Mouse (Mus musculus) frontal cortex, postnatal 10 days (tissue): ENCODE data around the gene Gm21915.

Experiments used
- DNase-seq, 2 experiments: peaks; one replicate each; pipeline ENCODE4 v3.0.0; 2022; ENCODE audit warnings: low spot score in 2 of 2, mixed read lengths in 1 of 2

Gene Gm21915

GRCm38 (mm10) chr9:40666190-40666803 is 4.1 kb upstream of the Gm21915 start:
- no peak for DNase-seq

DNA sequence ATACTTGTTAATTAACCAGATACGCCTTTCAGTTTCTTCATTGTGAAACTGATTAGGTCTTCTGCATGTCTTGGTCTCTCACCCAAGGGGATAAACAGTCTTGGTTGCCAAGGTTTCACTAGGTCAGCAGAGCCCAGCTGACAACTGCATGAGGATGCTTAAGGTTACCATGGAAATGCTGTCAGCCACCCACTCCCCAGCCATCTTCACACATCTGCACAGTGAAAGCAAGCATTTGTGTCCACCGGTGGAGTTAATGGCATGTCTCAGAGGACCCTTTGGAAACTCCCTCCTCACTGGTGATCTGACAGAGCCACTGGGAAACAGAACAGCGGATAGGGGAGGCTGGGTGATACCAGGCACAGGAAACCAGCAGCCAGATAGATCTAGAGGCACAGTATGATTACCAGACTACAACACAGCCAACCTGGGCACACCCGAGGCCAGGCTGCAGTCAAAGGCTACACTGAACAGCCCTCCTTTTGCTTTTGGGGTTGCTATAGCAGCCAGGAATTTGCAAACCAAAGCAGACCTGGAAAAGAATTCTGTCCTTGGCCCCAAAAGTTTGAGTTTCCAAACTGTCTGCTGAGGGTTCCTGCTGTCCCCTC is 1.0 kb downstream of the Gm21915 start:
- no peak for DNase-seq

DNA sequence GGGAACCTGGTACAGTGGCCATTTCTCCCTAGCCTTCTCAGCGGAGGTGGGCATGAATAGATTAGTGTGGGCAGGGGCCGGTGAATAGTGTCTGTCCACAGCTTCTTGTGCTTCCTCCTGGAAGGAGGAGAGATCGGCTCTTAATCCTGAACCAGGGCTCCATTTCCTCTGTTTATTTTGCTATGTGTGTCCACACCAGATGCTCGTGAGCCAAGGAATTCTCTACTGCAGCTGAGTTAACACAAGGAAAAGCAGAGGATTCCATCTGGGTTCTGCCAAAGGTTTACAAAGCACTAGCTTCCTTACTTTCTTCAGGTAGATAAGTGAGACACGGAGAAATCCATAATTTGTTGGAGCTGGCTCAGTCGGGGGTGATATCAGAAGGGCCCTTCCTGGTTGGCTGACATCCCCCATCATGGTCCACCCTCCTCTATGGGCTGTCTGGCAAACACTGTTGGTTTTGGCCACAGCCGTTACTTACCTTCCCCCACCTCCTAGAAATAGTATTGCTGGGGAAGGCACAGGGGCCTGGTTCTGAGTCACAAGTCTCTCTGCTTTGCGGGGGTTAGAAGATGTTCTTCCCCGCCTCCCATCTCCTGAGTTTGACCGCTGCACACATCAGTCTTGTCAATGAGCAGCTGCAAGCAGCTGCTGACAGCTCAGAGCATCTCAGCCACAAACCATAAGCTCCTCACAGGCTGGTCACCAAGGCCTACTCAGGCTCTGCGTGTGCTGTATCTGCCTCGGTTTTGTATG is 5.0 kb downstream of the Gm21915 start:
- no peak for DNase-seq

DNA sequence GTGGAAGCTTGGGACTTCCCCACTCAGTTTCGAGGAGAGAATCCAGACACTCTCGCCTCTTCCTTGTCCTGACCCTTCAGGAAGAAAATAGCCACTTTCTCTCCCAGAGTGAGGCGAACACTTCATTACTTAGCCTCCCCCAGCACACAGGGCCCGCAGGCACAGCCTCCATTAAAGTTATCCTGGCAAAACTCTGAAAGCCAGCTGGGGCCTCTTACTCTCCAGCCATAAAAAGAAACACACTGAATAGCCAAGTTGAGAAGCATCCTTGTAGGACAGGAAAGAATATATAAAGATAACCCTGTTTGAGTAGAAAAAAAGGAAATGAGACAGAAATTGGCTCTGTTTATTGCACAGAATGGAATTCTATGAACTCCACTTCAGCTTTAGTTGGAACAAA is 8.2 kb downstream of the Gm21915 start:
- DNase-seq: no peak

DNA sequence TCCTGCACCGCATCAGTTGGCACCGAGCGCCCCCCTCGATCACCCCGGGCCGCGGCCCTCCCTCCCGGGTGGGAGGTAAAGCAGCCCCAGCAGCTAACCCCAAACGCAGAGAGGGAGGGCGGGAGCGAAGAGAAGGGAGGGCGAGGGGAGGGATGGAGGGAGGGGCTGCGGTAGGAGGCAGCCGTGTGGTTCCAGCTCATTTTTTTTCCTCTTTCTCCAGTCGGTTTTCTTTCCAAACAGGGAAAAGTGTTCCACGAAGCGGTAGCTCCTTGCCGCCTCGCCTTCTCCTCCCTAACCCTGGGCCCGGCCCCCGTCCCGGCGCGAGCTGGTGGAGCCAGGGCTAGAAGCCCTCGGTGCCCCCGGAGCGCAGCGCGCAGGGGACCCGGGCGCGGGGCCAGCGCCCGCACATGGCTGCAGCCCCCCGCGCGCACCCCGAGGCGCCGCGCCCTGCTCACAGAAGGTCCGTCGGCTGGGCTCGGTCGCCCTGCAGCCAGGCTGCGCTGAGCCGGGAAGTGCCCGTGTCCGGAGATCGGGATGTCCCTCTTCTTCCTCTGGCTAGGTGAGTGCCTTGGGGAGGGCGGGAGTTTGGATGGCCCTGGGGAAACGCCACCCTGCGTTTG is 15.5 kb downstream of the Gm21915 start, which contains the start of gene Clmp:
Gene Clmp, plus strand, starts transcription at position 162 of the 620 bp plus-strand sequence.
- peak in 1 of 2 experiments; percentile 35 for DNase-seq

DNA sequence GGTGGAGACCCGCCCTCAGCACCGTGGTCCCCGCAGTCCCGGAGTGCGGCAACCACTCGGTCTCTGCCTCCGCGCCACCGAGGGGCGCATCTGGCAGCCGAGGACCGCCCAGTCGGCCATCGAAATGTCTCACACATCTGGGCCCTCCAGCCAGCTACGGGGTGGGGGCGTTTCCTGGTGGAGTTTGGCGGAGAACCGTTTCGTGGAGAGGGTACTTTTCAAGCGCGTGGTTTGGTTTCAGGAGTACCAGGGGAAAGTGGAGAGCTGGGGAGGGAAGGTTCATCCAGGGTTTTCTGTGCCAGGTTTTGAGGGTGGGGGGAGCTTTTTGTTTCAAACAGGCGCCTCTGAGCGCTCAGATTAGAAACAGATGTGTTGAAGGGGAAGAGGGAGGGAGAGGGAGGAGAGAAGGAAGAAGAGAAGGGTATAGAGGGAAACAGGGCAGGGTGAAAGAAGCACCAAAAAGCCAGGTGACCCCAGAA is 16.0 kb downstream of the Gm21915 start:
- DNase-seq: no peak

GRCm38 (mm10) chr9:40687053-40687452 is 16.6 kb downstream of the Gm21915 start:
- DNase-seq: no peak

- DNase-seq: peak in 1 of 2 experiments; percentile 29
Measured at GRCm38 (mm10) chr9:40687553-40687952, 17.1 kb downstream of the Gm21915 start.

DNA sequence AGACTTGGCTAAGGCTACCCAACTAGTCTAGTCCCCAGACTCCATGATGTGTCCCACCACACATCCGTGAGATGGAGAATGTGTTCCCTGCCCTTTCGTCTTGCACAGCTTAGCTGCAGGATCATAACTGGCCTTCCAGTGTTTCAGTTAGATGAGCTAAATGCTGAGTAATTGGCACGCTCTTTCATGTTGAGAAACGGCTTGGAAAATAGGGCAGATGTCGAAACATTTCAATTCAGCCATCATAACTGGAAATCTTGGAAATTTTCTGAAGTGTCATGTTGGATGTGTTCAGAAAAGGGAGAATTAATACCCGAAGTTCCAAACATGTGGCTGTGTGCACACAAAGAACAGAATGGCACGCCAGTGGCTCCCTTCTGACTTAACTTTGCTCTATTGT is 20.1 kb downstream of the Gm21915 start:
- no peak for DNase-seq

DNA sequence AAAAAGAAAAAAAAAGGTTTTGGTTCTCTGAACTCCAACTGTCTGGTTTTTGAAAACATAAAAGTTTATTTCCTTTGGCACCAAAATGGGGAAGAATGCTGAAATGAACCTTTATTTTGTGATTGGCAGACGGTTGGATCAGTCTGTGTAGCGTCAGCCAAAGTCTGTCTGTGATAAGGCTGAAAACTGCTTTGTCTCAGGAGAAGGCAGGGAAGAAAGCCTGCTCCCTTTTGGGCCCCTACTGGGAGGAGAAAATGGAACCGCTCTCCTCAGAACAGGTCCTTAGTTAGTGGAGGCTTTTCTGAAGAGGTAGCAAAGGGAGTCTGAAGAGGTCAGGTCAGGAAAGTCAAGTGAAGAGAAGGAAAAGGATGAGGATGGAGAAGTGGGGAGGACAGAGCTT is 22.6 kb downstream of the Gm21915 start:
- DNase-seq: no peak

- no peak for DNase-seq
Measured at GRCm38 (mm10) chr9:40693768-40694167, 23.4 kb downstream of the Gm21915 start.

DNA sequence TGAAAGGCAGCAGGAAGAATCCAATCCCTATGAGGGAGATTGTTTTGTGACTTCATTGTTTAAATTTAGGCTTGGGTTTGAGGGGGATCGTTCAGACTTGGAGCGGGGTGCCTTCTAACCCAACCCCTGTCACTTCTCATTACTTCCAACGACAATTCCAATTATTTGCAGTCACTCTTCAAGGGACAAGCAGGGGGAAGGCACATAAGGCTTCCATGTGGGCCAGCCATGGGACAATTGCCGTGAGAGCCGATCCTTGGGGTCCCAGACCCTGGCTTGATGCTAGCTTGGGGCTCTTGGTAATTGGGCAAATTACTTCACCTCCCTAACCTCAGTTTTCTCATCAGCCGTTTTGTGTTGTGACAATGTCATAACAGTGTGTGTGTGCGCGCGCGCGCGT is 23.9 kb downstream of the Gm21915 start:
- DNase-seq: no peak

DNA sequence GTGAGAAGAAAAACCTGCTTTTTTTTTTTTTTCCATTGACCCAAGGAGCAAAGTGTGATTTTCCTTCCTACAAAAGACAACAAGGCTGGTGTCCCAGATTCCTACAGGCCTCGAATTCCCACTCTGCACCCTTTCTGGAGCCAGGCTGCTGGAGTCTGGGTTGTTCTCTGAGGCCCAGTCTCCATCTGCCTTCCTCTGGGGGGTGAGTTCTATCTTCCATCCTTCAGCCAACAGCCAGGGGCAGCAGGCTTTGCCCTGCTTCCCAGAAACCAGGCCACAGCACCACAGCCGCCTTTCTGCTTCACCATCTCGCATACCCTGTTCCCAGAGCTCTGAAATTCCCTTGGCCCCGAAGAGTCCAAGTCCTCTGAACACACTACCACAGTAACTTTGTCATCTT is 25.7 kb downstream of the Gm21915 start:
- DNase-seq: no peak

GRCm38 (mm10) chr9:40699194-40699593 is 28.8 kb downstream of the Gm21915 start:
- no peak for DNase-seq

- DNase-seq: no peak
Measured at GRCm38 (mm10) chr9:40700253-40700652, 29.8 kb downstream of the Gm21915 start.

DNA sequence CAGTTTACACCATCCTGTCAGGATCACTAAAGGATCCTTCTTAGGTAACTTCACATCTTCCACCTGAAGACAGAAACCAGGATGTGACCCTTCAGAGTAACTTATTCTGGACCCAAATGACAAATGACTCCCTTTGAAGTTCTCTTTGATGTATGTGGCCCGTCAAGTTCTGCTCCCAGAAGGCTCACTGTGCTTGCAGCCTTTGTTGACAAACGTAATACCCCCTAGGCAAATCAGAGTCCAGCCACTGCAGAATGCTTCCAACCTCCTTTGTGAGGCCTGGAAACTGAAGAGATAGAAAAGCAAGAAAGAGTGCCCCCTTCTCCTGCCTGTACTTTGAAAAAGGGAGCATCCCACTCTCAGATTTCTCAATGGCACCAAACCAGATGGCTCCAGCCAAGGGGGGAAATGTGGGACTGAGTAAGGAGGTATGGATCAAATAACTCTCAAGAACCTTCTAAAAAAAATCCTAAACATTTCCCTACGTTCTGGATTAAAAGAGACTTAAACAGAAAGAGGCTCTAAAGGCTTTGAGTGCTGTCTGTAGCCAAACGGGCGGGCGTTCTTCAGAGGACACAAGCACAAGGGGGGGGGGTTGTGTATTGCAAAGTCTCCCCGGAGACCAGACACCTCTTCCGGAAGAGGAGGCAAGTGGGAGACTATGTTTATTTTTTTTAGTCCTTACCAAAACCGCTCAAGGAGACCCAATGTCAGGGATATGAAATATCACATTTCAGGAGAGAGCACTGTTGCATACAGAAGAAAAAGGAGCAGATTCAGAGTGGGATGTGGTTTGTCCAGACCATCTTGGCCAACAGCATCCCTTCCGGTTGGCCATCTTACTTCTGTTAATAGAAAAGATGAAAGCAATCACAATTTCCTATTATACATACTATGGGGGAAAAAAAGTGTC is 34.2 kb downstream of the Gm21915 start:
- DNase-seq: no peak

GRCm38 (mm10) chr9:40708448-40709140 is 38.2 kb downstream of the Gm21915 start:
- no peak for DNase-seq

GRCm38 (mm10) chr9:40709141-40709537 is 38.7 kb downstream of the Gm21915 start:
- DNase-seq: no peak

DNA sequence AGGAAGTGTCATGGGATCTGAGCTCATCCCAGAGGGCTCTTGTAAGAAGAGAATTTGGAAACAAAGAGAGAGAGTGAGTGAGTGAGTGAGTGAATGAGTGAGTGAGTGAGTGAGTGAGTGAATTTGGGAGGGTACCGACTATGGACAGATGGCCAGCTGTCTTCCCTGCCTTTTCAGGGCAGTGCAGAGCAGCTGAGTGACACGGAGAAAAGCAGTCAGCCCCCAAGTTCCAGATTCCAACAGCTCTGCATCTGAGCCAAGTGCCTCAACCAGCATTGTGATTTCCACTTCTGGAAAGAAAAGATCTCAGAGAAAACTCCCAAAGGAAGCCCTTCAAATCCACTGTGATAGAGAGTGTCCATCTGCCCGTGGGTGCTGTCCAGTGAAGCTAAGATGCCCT is 39.2 kb downstream of the Gm21915 start:
- DNase-seq: no peak

DNA sequence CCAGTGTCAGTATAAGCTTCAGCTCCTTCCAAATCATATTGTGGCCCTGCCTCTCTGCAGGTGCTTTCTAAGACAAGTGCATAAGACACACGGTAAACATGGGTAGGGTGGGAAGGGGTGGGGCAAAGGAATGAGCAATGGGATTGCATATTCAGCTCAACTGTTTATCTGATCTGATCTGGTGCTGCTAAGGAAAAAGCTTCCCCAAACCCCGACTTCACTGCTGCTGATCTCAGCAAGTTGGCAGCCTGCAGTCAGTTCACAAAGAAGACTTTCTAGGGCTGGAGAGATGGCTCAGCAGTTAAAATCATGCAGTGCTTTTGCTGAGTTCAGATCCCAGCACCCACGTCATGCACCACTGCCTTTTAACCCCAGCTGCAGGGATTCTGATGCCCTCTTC is 39.6 kb downstream of the Gm21915 start:
- no peak for DNase-seq

DNA sequence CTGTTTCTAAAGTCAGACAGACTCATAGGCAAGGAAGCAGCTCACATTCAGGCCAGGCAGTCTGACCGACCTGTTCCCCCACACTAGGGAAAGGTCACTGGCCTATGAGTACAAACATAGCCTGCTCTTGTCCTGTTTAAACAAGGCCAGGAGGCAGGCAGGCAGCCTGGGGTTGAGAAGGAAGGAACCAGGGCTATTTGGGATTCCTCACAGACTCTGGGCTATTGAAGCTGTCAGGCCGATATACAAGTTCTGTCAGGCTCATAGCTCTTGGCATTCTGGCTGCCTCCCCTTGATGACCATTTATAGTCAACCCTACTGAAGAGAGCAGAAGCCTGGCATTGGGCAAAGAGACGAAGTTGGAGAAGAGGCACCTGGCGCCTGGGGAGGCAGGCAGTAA is 41.2 kb downstream of the Gm21915 start:
- no peak for DNase-seq
